ENCODE assay signal across 9 mouse cellular contexts in genomic region chr10:98742822-98743605, GRCm38 (mm10).
DNase-seq lines count a peak whose midpoint lies in the region; ATAC-seq and TF ChIP-seq lines count a peak whose summit lies in the region.
"Had no signal": no experiment of that assay in that cellular context is flagged by ENCODE, and none has a peak within 500 bp of the region (broad histone marks: within the 10 kb centered on the region; RNA-seq: fewer than 3 reads in every experiment).

No protein-coding gene starts in this region.

- no peak overlapping the region for H3K27ac ChIP-seq in hindbrain, postnatal 0 days
- no peak overlapping the region for H3K27ac ChIP-seq in hindbrain, embryonic 14.5 days
- H3K27ac ChIP-seq in forebrain, embryonic 10.5 days, result no peak overlapping the region

- peak overlapping the region; percentile 44 for H3K4me2 ChIP-seq in hindbrain, postnatal 0 days (ENCODE audit: low read depth, low read length)
- H3K4me2 ChIP-seq in hindbrain, embryonic 14.5 days (replicated peaks), result no peak overlapping the region

- no peaks in the 10 kb centered on the region for H3K36me3 ChIP-seq in hindbrain, postnatal 0 days (ENCODE audit: insufficient read depth, low read length)
- H3K36me3 ChIP-seq in hindbrain, embryonic 14.5 days (replicated peaks; ENCODE audit: control insufficient read depth, insufficient read depth), result no peaks in the 10 kb centered on the region
- no peaks in the 10 kb centered on the region for H3K36me3 ChIP-seq in forebrain, embryonic 10.5 days (replicated peaks)

- WGBS in hindbrain, postnatal 0 days, result 54% methylated on average over 16 of the region's 16 CpGs
- WGBS in hindbrain, embryonic 14.5 days, result 73% methylated on average over 16 of the region's 16 CpGs
- 90% methylated on average over 16 of the region's 16 CpGs for WGBS in forebrain, embryonic 10.5 days

- H3K9me3 ChIP-seq in hindbrain, postnatal 0 days (ENCODE audit: low read length), result no peaks in the 10 kb centered on the region
- H3K9me3 ChIP-seq in hindbrain, embryonic 14.5 days (ENCODE audit: control insufficient read depth, low read length), result no peaks in the 10 kb centered on the region
- no peaks in the 10 kb centered on the region for H3K9me3 ChIP-seq in forebrain, embryonic 10.5 days

- peak; percentile 64 for ATAC-seq in hindbrain, postnatal 0 days
- no peak for ATAC-seq in hindbrain, embryonic 14.5 days (ENCODE audit: low FRiP score)
- no peak for ATAC-seq in inflammation-experienced regulatory T-cells, adult 6 months
- no peak for ATAC-seq in megakaryocyte progenitor cell, adult 5-6 weeks (replicated peaks; ENCODE audit: poor library complexity)

- H3K9ac ChIP-seq in hindbrain, postnatal 0 days (replicated peaks; ENCODE audit: low read length), result no peak overlapping the region
- no peak overlapping the region for H3K9ac ChIP-seq in hindbrain, embryonic 14.5 days

- H3K27me3 ChIP-seq in hindbrain, postnatal 0 days (ENCODE audit: insufficient read depth, low read length), result no peaks in the 10 kb centered on the region
- no peaks in the 10 kb centered on the region for H3K27me3 ChIP-seq in hindbrain, embryonic 14.5 days (ENCODE audit: control insufficient read depth, insufficient read depth, low read length)
- peaks cover 10% of the 10 kb centered on the region; the same call in 1 of the 2 replicates for H3K27me3 ChIP-seq in forebrain, embryonic 10.5 days (ENCODE audit: poor library complexity, severe bottlenecking)

- TF ChIP-seq CTCF in hindbrain, postnatal 0 days (IDR thresholded peaks at IDR 0.05; ENCODE audit: low read depth), result no peak

- no peak overlapping the region for H3K4me3 ChIP-seq in hindbrain, postnatal 0 days (ENCODE audit: low read length)
- H3K4me3 ChIP-seq in hindbrain, embryonic 14.5 days (replicated peaks; ENCODE audit: low read length), result no peak overlapping the region
- no peak overlapping the region for H3K4me3 ChIP-seq in forebrain, embryonic 10.5 days

- peak; percentile 61 for DNase-seq in hindbrain, postnatal 0 days (ENCODE audit: low spot score)
- DNase-seq in hindbrain, embryonic 14.5 days (ENCODE audit: low spot score), result no peak
- DNase-seq in brain, adult 2 months (ENCODE audit: low read depth, low spot score), result peak; percentile 91
- peak; percentile 18 to 22 for DNase-seq in frontal cortex, postnatal 25 days (ENCODE audit: low spot score in 2 of 2)
- DNase-seq in ovary, postnatal 36 days (ENCODE audit: low spot score), result peak; percentile 56
- DNase-seq in forebrain, embryonic 10.5 days (ENCODE audit: extremely low spot score, low spot score), result no peak
- DNase-seq: lung, adult 18-20 months had no signal

- H3K4me1 ChIP-seq in hindbrain, postnatal 0 days (ENCODE audit: insufficient read depth, low read length), result peaks cover 5% of the 10 kb centered on the region; the same call in 1 of the 2 replicates
- no peaks in the 10 kb centered on the region for H3K4me1 ChIP-seq in hindbrain, embryonic 14.5 days (replicated peaks; ENCODE audit: control insufficient read depth, insufficient read depth, low read length)
- H3K4me1 ChIP-seq in forebrain, embryonic 10.5 days, result peaks cover 23% of the 10 kb centered on the region

Comparison
In these comparisons a context has a peak if more than half of its experiments do, and no peak if none do; other contexts are left out.
1. DNase-seq: peak in hindbrain, postnatal 0 days (single experiment), brain, adult 2 months (single experiment), frontal cortex, postnatal 25 days (2 of 2) and ovary, postnatal 36 days (single experiment); none in hindbrain, embryonic 14.5 days (single experiment) and forebrain, embryonic 10.5 days (single experiment).